Mouse (Mus musculus) liver, embryonic 14.5 days (tissue): ENCODE data around the gene Gtf3a.

ENCODE experiments used
- CTCF ChIP-seq: IDR thresholded peaks from 2 replicates; pipeline ENCODE4 v1.5.1; 2016; ENCODE audit warnings: antibody characterized with exemption, low read depth, control low read depth
- EP300 ChIP-seq: IDR thresholded peaks from 2 replicates; pipeline ENCODE4 v1.6.1; 2016; ENCODE audit warnings: antibody characterized with exemption, low read depth

DNA sequence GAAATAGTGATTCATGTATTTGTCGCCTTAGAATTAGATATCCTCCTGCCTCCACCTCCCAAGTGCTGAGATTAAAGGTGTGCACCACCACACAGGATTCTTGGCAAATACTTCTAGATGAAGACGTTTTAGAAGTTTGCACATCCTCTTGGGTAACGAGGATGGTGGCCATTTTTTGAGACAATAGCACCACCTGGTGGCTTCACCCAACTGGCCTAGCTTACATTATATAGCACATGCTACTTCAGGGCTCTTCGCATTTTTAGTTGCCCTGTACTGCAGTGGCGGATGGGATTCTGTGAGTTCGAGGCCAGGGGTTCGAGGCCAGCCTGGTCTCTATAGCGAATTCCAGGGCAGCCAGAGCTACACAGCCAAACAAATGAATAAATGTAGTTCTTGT is 44.1 kb upstream of the Gtf3a start:
- TF ChIP-seq CTCF = peak; percentile 83
- no peak for TF ChIP-seq EP300
